Mouse (Mus musculus): ENCODE results near the gene Grin1. TPM values are rescaled to one million over a fixed set of nuclear protein-coding genes. Genes with fewer than 3 reads are reported as not detected.
A peak's percentile ranks its signal among the peaks of the same experiment; 100 is the strongest.
"Not testable (repeated sequence)": the region's sequence is repeated elsewhere in the genome, so short reads cannot be mapped to it uniquely, and the experiment has no call there.

Grin1 gene
- total and polyA plus RNA-seq, 3 experiments: 8.3 to 16.4 (median 13.3) TPM

DNA sequence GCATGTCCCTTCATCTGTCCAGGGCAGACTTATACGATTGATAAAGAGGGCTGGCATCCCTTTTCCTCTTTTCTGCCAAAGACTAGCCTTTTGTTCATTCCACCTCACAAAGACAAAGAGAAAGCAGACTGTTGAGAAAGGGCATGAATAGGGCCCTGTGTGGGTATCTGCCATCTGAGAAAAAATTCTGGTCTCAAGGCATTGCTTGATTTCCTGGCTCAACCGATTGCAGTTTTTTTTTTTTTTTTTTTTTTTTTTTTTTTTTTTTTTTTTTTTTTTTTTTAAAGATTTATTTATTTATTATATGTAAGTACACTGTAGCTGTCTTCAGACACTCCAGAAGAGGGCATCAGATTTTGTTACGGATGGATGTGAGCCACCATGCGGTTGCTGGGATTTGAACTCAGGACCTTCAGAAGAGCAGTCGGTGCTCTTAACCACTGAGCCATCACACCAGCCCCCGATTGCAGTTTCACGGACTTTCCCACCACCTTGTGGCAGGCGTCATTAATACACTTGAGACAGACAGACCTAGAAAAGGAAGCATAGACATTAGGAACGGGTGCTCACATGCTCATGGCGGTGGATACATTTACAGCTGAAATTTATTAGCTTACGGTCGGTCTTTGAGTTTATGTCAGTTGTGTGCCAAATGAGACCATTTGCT lies 62.4 kb downstream of the Grin1 start:
- not testable (repeated sequence) for DNase-seq

DNA sequence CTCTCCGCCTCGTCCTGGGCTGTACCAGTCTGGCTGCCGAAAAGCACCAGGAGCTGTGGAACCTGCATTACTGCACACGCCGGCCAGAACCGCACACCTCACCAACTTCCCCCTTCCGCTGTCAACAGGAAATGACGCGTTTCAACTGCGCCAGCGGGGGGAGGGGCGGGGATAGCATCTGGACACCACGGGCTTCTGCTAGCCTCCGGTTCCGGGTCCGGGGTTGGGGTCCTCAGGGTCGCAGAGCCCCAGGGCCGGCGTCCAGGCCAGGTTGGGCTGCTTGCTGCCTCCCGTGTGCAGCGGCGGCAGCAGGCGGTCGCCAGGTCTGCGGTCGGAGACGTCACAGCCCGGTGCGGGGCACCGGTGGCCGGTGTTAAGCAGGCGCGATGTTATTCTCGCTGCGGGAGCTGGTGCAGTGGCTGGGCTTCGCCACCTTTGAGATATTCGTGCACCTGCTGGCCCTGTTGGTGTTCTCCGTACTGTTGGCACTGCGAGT lies 63.7 kb downstream of the Grin1 start, which contains the start of gene Tmem203:
Gene Tmem203 (plus strand): TSS at position 156 of the 496 bp plus-strand sequence.
- peak; percentile 92 for DNase-seq

DNA sequence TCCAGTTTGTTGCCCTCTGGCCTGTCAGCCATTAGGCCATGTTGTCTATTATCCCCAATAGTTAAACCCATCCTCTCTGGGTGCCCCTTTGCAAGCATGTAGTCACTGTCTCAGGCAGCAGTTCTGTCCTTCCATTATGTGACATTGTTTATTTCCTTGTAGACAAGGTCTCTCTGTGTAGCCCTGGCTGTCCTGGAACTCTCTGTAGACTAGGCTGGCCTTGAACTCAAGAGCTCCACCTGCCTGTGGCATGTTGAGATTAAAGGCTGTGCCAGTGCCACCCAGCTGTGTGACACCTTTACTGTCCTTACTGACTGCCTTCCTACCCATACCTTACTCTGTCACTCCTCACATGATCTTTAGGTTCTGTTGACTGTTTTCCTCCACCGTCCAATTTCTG lies 66.7 kb downstream of the Grin1 start:
- DNase-seq: no peak

DNA sequence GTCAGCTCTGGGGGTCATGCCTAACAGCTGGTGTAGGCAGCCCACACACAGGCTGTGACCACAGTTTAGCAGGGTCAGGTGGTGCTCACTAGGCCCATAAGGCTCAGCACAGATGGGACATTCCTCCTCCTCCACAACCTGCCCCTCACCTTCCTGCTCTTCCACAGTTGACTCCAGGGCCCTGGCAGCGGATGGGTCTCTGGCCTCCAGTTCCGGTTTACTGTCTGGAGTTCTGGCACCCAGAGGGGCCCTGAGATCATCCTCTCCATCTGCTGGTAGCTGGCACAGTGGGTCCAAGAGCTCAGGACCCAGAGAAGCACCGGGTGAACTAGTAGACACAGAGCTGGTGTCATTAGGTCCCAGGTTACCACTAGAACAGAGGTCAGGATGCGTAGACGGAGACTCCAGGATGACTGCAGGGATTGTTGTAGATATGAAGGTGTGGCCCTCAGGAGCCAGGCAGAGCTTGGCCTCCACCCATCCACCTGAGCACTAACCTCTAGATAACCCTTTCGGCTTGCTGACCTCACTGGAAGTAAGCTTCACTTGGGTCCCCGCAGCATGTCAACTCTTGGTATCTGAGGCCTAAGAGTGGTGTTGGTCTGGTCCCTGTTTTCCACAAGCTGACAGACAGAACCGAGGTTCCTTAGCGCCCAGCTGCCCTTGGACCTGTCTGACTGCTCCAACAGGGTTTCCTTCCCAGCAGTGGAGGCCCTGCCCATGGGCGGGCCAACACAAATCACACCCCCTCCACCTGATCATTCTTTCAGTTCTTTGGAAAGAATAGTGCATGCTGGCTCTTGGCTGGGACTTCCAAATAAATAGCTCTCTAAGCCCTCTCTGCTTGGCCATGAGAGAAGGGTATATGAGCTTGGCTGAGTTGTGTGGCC lies 72.6 kb downstream of the Grin1 start, which contains the start of gene AL732309.1:
Gene AL732309.1 (minus strand): TSS at position 681 of the 890 bp plus-strand sequence.
- DNase-seq: no peak

DNA sequence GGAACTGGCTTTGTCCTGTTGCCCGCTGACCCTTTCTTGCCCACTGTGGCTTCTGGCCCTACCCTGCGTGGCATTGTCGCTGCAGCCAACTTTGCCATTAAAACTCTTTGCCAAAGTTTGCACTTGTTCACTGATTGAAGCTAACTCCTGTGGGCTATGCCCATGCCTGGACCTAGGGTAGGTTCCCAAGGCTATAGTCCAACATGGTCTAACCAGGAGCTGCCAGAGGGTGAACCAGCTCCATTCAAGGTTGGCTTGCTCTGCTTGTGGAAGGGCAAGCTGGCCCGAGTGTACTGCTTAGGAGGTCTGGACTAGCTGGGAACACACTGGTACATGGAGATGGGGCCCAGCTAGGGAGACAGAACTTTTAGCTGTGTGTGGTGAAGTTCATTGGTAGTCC lies 74.8 kb downstream of the Grin1 start:
- no peak for DNase-seq

DNA sequence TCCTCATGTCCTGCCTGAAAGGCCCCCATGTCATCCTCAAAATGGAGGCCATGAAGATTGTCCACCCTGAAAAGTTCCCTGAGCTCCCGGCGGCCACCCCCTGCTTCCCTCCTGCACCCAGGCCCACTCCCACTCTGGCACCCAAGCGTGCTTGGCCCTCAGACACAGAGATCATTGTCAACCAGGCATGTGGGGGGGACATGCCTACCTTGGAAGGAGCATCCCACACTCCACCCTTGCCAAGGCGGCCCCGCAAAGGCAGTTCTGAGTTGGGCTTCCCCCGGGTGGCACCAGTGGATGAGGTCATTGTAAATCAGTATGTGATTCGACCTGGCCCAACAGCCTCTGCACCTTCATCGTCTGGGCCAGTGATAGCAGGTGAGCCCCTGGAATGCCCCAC lies 75.6 kb downstream of the Grin1 start:
- DNase-seq: no peak

DNA sequence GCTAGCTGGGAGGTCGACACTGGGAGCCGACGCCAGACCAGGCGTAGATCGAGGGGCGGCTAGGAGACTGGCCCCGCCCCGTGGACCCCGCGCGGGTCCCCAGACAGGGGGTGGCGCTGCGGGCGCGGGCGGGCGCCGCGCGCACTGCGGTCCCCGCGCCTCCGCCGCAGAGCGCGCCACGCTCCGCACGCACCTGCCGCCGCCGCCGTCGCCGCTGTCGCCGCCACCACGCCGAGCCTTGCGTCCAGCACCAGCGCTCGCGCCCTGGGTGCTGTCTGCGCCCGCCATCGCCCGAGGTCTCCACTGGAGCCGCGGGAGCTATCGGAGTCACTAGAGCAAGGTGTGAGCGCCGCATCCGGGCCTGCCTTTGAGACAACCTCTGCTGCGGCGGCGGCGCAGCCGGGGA lies 76.9 kb downstream of the Grin1 start, which contains the start of the genes Rnf208 and Cysrt1:
Gene Rnf208 (plus strand): TSS at position 155 of the 406 bp plus-strand sequence.
Gene Cysrt1 (minus strand): TSS at position 352 of the 406 bp plus-strand sequence.
- no peak for DNase-seq

DNA sequence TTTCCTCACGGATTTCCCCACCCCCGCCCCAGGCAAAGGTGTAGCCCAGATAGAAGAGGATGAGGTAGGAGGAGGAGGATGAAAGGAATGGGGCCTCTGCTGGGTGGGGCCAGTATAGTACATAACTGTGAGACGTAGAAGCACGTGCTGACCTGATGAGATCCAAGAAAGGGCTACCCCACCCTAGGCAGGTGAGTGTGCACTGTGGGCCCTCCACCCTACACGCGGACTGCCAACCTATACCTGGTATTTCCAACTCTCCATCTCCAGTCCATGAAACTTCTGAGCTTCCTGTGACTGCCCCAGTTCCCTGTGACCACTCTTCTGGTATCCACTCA lies 77.6 kb downstream of the Grin1 start:
- no peak for DNase-seq

Other genes with a start within 250 kb of the Grin1 start
Only the 30 nearest of the 35 such genes appear.
- 1 to 10 TPM; 1.9 to 3.6 TPM for gene Nrarp, start 138.4 kb downstream of the Grin1 start, total RNA-seq (2021)
- 12.0 and 19.0 TPM in 2 replicates for gene Nrarp, start 138.4 kb downstream of the Grin1 start, polyA plus RNA-seq (2012; rRNA removed)
- gene Tor4a, start 122.3 kb downstream of the Grin1 start, total RNA-seq (2021): 10 to 100 TPM; 21.9 to 24.2 TPM
- gene Tor4a, start 122.3 kb downstream of the Grin1 start, polyA plus RNA-seq (2012; rRNA removed): 51.3 and 60.0 TPM in 2 replicates
- 10 to 100 TPM; 36.3 to 57.4 TPM for gene Nelfb, start 107.7 kb downstream of the Grin1 start, total RNA-seq (2021)
- gene Nelfb, start 107.7 kb downstream of the Grin1 start, polyA plus RNA-seq (2012; rRNA removed): 37.5 and 38.2 TPM in 2 replicates
- not detected for gene Stpg3, start 104.5 kb downstream of the Grin1 start, total RNA-seq (2021)
- not detected in 2 replicates for gene Stpg3, start 104.5 kb downstream of the Grin1 start, polyA plus RNA-seq (2012; rRNA removed)
- not detected for gene Fam166a, start 100.4 kb downstream of the Grin1 start, total RNA-seq (2021)
- gene Fam166a, start 100.4 kb downstream of the Grin1 start, polyA plus RNA-seq (2012; rRNA removed): 0.15 and 0.16 TPM in 2 replicates
- gene Tubb4b, start 94.5 kb downstream of the Grin1 start, total RNA-seq (2021): 100 to 1,000 TPM; 303 to 312 TPM
- gene Tubb4b, start 94.5 kb downstream of the Grin1 start, polyA plus RNA-seq (2012; rRNA removed): 210 and 267 TPM in 2 replicates
- not detected for gene Slc34a3, start 84.8 kb downstream of the Grin1 start, total RNA-seq (2021)
- gene Slc34a3, start 84.8 kb downstream of the Grin1 start, polyA plus RNA-seq (2012; rRNA removed): not detected in 2 replicates
- not detected for gene Rnf224, start 82.4 kb downstream of the Grin1 start, total RNA-seq (2021)
- gene Rnf224, start 82.4 kb downstream of the Grin1 start, polyA plus RNA-seq (2012; rRNA removed): not detected in 2 replicates
- 1 to 10 TPM; 6.7 to 8.5 TPM for gene Rnf208, start 76.9 kb downstream of the Grin1 start, total RNA-seq (2021)
- gene Rnf208, start 76.9 kb downstream of the Grin1 start, polyA plus RNA-seq (2012; rRNA removed): 25.8 and 36.4 TPM in 2 replicates
- not detected for gene Cysrt1, start 76.7 kb downstream of the Grin1 start, total RNA-seq (2021)
- 0.12 TPM in 1 of 2 replicates, not detected in the other for gene Cysrt1, start 76.7 kb downstream of the Grin1 start, polyA plus RNA-seq (2012; rRNA removed)
- 1 to 10 TPM; 3.1 to 3.2 TPM for gene AL732309.1, start 72.3 kb downstream of the Grin1 start, total RNA-seq (2021)
- gene AL732309.1, start 72.3 kb downstream of the Grin1 start, polyA plus RNA-seq (2012; rRNA removed): 21.7 and 22.6 TPM in 2 replicates
- 10 to 100 TPM; 23.9 to 32.0 TPM for gene Tmem203, start 63.7 kb downstream of the Grin1 start, total RNA-seq (2021)
- 114 and 116 TPM in 2 replicates for gene Tmem203, start 63.7 kb downstream of the Grin1 start, polyA plus RNA-seq (2012; rRNA removed)
- 10 to 100 TPM in 1 of 2 experiments, 1 to 10 TPM in 1; 10.0 to 13.1 TPM for gene Tprn, start 56.6 kb downstream of the Grin1 start, total RNA-seq (2021)
- gene Tprn, start 56.6 kb downstream of the Grin1 start, polyA plus RNA-seq (2012; rRNA removed): 13.6 and 14.6 TPM in 2 replicates
- 10 to 100 TPM; 37.6 to 46.1 TPM for gene Ssna1, start 46.7 kb downstream of the Grin1 start, total RNA-seq (2021)
- 55.2 and 62.1 TPM in 2 replicates for gene Ssna1, start 46.7 kb downstream of the Grin1 start, polyA plus RNA-seq (2012; rRNA removed)
- gene Anapc2, start 46.7 kb downstream of the Grin1 start, total RNA-seq (2021): 10 to 100 TPM; 78.8 to 82.7 TPM
- gene Anapc2, start 46.7 kb downstream of the Grin1 start, polyA plus RNA-seq (2012; rRNA removed): 93.1 and 110 TPM in 2 replicates
- gene Tmem210, start 31.0 kb downstream of the Grin1 start, total RNA-seq (2021): not detected
- gene Tmem210, start 31.0 kb downstream of the Grin1 start, polyA plus RNA-seq (2012; rRNA removed): not detected in 2 replicates
- gene Lrrc26, start 29.3 kb downstream of the Grin1 start, total RNA-seq (2021): not detected
- not detected in 2 replicates for gene Lrrc26, start 29.3 kb downstream of the Grin1 start, polyA plus RNA-seq (2012; rRNA removed)
- 10 to 100 TPM; 53.6 to 59.9 TPM for gene Man1b1, start 13.2 kb upstream of the Grin1 start, total RNA-seq (2021)
- 10.3 and 13.5 TPM in 2 replicates for gene Man1b1, start 13.2 kb upstream of the Grin1 start, polyA plus RNA-seq (2012; rRNA removed)
- 10 to 100 TPM; 34.2 to 38.5 TPM for gene Dpp7, start 37.2 kb upstream of the Grin1 start, total RNA-seq (2021)
- gene Dpp7, start 37.2 kb upstream of the Grin1 start, polyA plus RNA-seq (2012; rRNA removed): 47.1 and 55.0 TPM in 2 replicates
- gene Uap1l1, start 46.5 kb upstream of the Grin1 start, total RNA-seq (2021): 10 to 100 TPM; 15.0 to 22.7 TPM
- 28.4 and 41.5 TPM in 2 replicates for gene Uap1l1, start 46.5 kb upstream of the Grin1 start, polyA plus RNA-seq (2012; rRNA removed)
- under 1 TPM in 1 of 2 experiments, not detected in 1; 0.23 TPM for gene Sapcd2, start 53.1 kb upstream of the Grin1 start, total RNA-seq (2021)
- gene Sapcd2, start 53.1 kb upstream of the Grin1 start, polyA plus RNA-seq (2012; rRNA removed): 3.9 and 4.4 TPM in 2 replicates
- 1 to 10 TPM; 3.7 to 7.2 TPM for gene Entpd2, start 76.7 kb upstream of the Grin1 start, total RNA-seq (2021)
- 21.1 and 24.7 TPM in 2 replicates for gene Entpd2, start 76.7 kb upstream of the Grin1 start, polyA plus RNA-seq (2012; rRNA removed)
- 100 to 1,000 TPM; 128 to 145 TPM for gene Npdc1, start 80.2 kb upstream of the Grin1 start, total RNA-seq (2021)
- 685 and 775 TPM in 2 replicates for gene Npdc1, start 80.2 kb upstream of the Grin1 start, polyA plus RNA-seq (2012; rRNA removed)
- gene Fut7, start 104.1 kb upstream of the Grin1 start, total RNA-seq (2021): under 1 TPM in 1 of 2 experiments, not detected in 1; 0.24 TPM
- 0.10 and 0.40 TPM in 2 replicates for gene Fut7, start 104.1 kb upstream of the Grin1 start, polyA plus RNA-seq (2012; rRNA removed)
- 10 to 100 TPM; 32.1 to 42.7 TPM for gene Abca2, start 109.5 kb upstream of the Grin1 start, total RNA-seq (2021)
- 86.8 and 118 TPM in 2 replicates for gene Abca2, start 109.5 kb upstream of the Grin1 start, polyA plus RNA-seq (2012; rRNA removed)
- gene Clic3, start 137.7 kb upstream of the Grin1 start, total RNA-seq (2021): under 1 TPM in 1 of 2 experiments, not detected in 1; 0.66 TPM
- 1.6 and 3.4 TPM in 2 replicates for gene Clic3, start 137.7 kb upstream of the Grin1 start, polyA plus RNA-seq (2012; rRNA removed)
- gene Paxx, start 141.9 kb upstream of the Grin1 start, total RNA-seq (2021): 10 to 100 TPM; 33.3 to 35.2 TPM
- gene Paxx, start 141.9 kb upstream of the Grin1 start, polyA plus RNA-seq (2012; rRNA removed): 85.9 and 124 TPM in 2 replicates
- gene Ptgds, start 150.9 kb upstream of the Grin1 start, total RNA-seq (2021): 1 to 10 TPM; 2.5 to 2.7 TPM
- gene Ptgds, start 150.9 kb upstream of the Grin1 start, polyA plus RNA-seq (2012; rRNA removed): 4.9 and 5.6 TPM in 2 replicates
- gene Lcn12, start 174.7 kb upstream of the Grin1 start, total RNA-seq (2021): not detected
- gene Lcn12, start 174.7 kb upstream of the Grin1 start, polyA plus RNA-seq (2012; rRNA removed): not detected in 2 replicates
- 10 to 100 TPM; 83.9 to 89.5 TPM for gene Fbxw5, start 181.6 kb upstream of the Grin1 start, total RNA-seq (2021)
- gene Fbxw5, start 181.6 kb upstream of the Grin1 start, polyA plus RNA-seq (2012; rRNA removed): 34.4 and 64.3 TPM in 2 replicates